In genomic region chr3:52961661-52962060, GRCm38 (mm10) we compare ENCODE assay signal across 24 mouse cellular contexts. TPM values are rescaled to one million over a fixed set of nuclear protein-coding genes. Genes with fewer than 3 reads are reported as not detected.
DNase-seq lines count a peak whose midpoint lies in the region; ATAC-seq and TF ChIP-seq lines count a peak whose summit lies in the region.
"Had no signal": no experiment of that assay in that cellular context is flagged by ENCODE, and none has a peak within 500 bp of the region (broad histone marks: within the 10 kb centered on the region; RNA-seq: fewer than 3 reads in every experiment).

No protein-coding gene starts in this region.

- no peak overlapping the region for H3K4me2 ChIP-seq in intestine, postnatal 0 days (replicated peaks; ENCODE audit: low read depth)
- H3K4me2 ChIP-seq in intestine, embryonic 15.5 days (replicated peaks) = no peak overlapping the region
- H3K4me2 ChIP-seq in lung, postnatal 0 days (replicated peaks; ENCODE audit: low read depth, low read length) = no peak overlapping the region
- H3K4me2 ChIP-seq: embryonic facial prominence, embryonic 12.5 days; forebrain, embryonic 12.5 days; hindbrain, embryonic 12.5 days; neural tube, embryonic 15.5 days had no signal

- H3K36me3 ChIP-seq in intestine, postnatal 0 days (ENCODE audit: control insufficient read depth, insufficient read depth) = no peaks in the 10 kb centered on the region
- no peaks in the 10 kb centered on the region for H3K36me3 ChIP-seq in intestine, embryonic 15.5 days
- H3K36me3 ChIP-seq in lung, postnatal 0 days (ENCODE audit: insufficient read depth, low read length) = no peaks in the 10 kb centered on the region
- H3K36me3 ChIP-seq: embryonic facial prominence, embryonic 12.5 days; forebrain, embryonic 12.5 days; heart, embryonic 10.5 days; hindbrain, embryonic 12.5 days; neural tube, embryonic 15.5 days had no signal

- H3K4me3 ChIP-seq in intestine, postnatal 0 days (ENCODE audit: low read depth, low read length) = no peak overlapping the region
- H3K4me3 ChIP-seq in intestine, embryonic 15.5 days (replicated peaks) = no peak overlapping the region
- no peak overlapping the region for H3K4me3 ChIP-seq in lung, postnatal 0 days (ENCODE audit: low read depth, low read length)
- H3K4me3 ChIP-seq: embryonic facial prominence, embryonic 12.5 days; forebrain, embryonic 12.5 days; heart, embryonic 10.5 days; hindbrain, embryonic 12.5 days; megakaryocyte, embryonic 14.5 days; neural tube, embryonic 15.5 days had no signal

- H3K27ac ChIP-seq in intestine, postnatal 0 days (ENCODE audit: low read depth, low read length) = no peak overlapping the region
- no peak overlapping the region for H3K27ac ChIP-seq in intestine, embryonic 15.5 days
- H3K27ac ChIP-seq in lung, postnatal 0 days (ENCODE audit: low read length) = no peak overlapping the region
- H3K27ac ChIP-seq: embryonic facial prominence, embryonic 12.5 days; forebrain, embryonic 12.5 days; heart, embryonic 10.5 days; hindbrain, embryonic 12.5 days; neural tube, embryonic 15.5 days had no signal

- 0 out of 2 replicates have a peak, but pooled peaks have one; percentile 25 for TF ChIP-seq CTCF in intestine, postnatal 0 days (IDR thresholded peaks at IDR 0.05; ENCODE audit: low read depth)
- TF ChIP-seq CTCF in lung, postnatal 0 days (IDR thresholded peaks at IDR 0.05) = no peak; the same call in 1 of the 2 replicates

- 74% methylated on average over 3 of the region's 3 CpGs for WGBS in intestine, postnatal 0 days
- WGBS in intestine, embryonic 15.5 days = 63% methylated on average over 3 of the region's 3 CpGs
- WGBS in lung, postnatal 0 days = 63% methylated on average over 3 of the region's 3 CpGs

- TF ChIP-seq EP300 in lung, postnatal 0 days (IDR thresholded peaks at IDR 0.05) = no peak

- ATAC-seq in intestine, postnatal 0 days = no peak
- no peak for ATAC-seq in intestine, embryonic 15.5 days
- ATAC-seq in lung, postnatal 0 days = no peak
- ATAC-seq in frontal cortex, adult (ENCODE audit: low TSS enrichment) = no peak
- ATAC-seq: inflammation-experienced regulatory T-cells, adult 6 months; liver, postnatal 0 days; midbrain, embryonic 16.5 days had no signal

- H3K9me3 ChIP-seq in intestine, postnatal 0 days (ENCODE audit: control insufficient read depth) = no peaks in the 10 kb centered on the region
- no peaks in the 10 kb centered on the region for H3K9me3 ChIP-seq in intestine, embryonic 15.5 days
- no peaks in the 10 kb centered on the region for H3K9me3 ChIP-seq in lung, postnatal 0 days (ENCODE audit: low read length)
- H3K9me3 ChIP-seq: embryonic facial prominence, embryonic 12.5 days; forebrain, embryonic 12.5 days; heart, embryonic 10.5 days; neural tube, embryonic 15.5 days had no signal

- no peaks in the 10 kb centered on the region for H3K27me3 ChIP-seq in intestine, postnatal 0 days (replicated peaks; ENCODE audit: control insufficient read depth, insufficient read depth, low read length)
- H3K27me3 ChIP-seq in intestine, embryonic 15.5 days (replicated peaks) = no peaks in the 10 kb centered on the region; the same call in 1 of the 2 replicates
- no peaks in the 10 kb centered on the region for H3K27me3 ChIP-seq in lung, postnatal 0 days (replicated peaks; ENCODE audit: insufficient read depth, low read length)
- H3K27me3 ChIP-seq: hindbrain, embryonic 12.5 days; megakaryocyte, embryonic 14.5 days; neural tube, embryonic 15.5 days had no signal

- no peak overlapping the region for H3K9ac ChIP-seq in intestine, postnatal 0 days (ENCODE audit: low read depth, low read length)
- no peak overlapping the region for H3K9ac ChIP-seq in intestine, embryonic 15.5 days
- no peak overlapping the region for H3K9ac ChIP-seq in lung, postnatal 0 days (replicated peaks; ENCODE audit: low read depth)
- H3K9ac ChIP-seq: embryonic facial prominence, embryonic 12.5 days; forebrain, embryonic 12.5 days; hindbrain, embryonic 12.5 days; liver, postnatal 0 days; neural tube, embryonic 15.5 days had no signal

- no peaks in the 10 kb centered on the region for H3K4me1 ChIP-seq in intestine, postnatal 0 days (replicated peaks; ENCODE audit: control insufficient read depth, insufficient read depth, low read length)
- H3K4me1 ChIP-seq in intestine, embryonic 15.5 days (replicated peaks) = no peaks in the 10 kb centered on the region
- H3K4me1 ChIP-seq in lung, postnatal 0 days (ENCODE audit: insufficient read depth, low read depth, low read length) = no peaks in the 10 kb centered on the region
- H3K4me1 ChIP-seq: neural tube, embryonic 15.5 days had no signal

- peak; percentile 17 for DNase-seq in lung, postnatal 0 days (ENCODE audit: low spot score)
- DNase-seq in lung, postnatal 4 days = no peak
- peak; percentile 33 for DNase-seq in adipocyte (ENCODE audit: low spot score)
- DNase-seq in induced T-regulatory cell, adult 2 months (ENCODE audit: low read depth) = peak; percentile 37
- DNase-seq in right cerebral cortex, postnatal 36 days (ENCODE audit: low spot score in 2 of 2) = no peak
- DNase-seq: cerebellum, adult 18-20 months; cerebellum, postnatal 14 days; heart, postnatal 14 days; kidney, postnatal 4 days; layer of hippocampus, adult 9-11 months; liver, postnatal 0 days; right cerebral cortex, adult 18-20 months; thymus, adult 2 months had no signal

RNA-seq across cellular contexts. Expression of gene Cog6, which starts 55.4 kb away (rescaled TPM):
- 21.9 and 23.6 TPM in 2 replicates for polyA plus RNA-seq in intestine, postnatal 0 days (2015; fragmentation: Nextera tagmentation; extraction: Ambion mirVana)
- polyA plus RNA-seq in intestine, embryonic 15.5 days (2015; fragmentation: Nextera tagmentation; extraction: Ambion mirVana) = 35.7 and 38.6 TPM in 2 replicates
- polyA plus RNA-seq in lung, postnatal 0 days (2015; fragmentation: Nextera tagmentation; extraction: Ambion mirVana) = 33.2 and 36.9 TPM in 2 replicates

Comparison
In these comparisons a context has a peak if more than half of its experiments do, and no peak if none do; other contexts are left out.
1. DNase-seq: peak in lung, postnatal 0 days (single experiment), adipocyte (single experiment) and induced T-regulatory cell, adult 2 months (single experiment); none in lung, postnatal 4 days (0 of 2) and right cerebral cortex, postnatal 36 days (0 of 2).